Mouse (Mus musculus) regulatory T cell (primary cell): ENCODE measurements around the gene Abhd5.

Experiments
- in situ Hi-C: fragments of 300-600 bp; cut with MboI, MseI; formaldehyde crosslinking; loops from one replicate; pipeline ENCODE4 v1.15.1; 2025; ENCODE audit warnings: high pct_unique_total_duplicates

Gene Abhd5

DNA sequence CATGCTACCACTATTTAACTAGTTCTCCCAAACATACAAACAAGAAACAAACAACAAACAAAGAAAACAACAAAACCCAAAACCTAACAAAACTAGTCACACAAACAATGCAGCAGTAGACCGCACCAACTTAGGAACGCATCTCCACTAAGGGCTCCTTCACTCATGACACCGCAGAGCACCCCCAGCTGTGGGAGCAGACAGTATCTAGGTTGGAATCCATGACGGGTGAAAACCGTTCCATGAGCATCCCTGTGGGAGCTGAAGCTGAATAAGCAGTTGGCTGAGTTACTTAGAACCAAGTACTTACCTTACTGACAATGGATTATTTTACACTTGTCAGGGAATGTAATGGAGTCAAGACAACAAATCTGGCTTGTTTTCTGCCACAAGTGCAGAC, 5.3 kb upstream of the Abhd5 start:
- in situ Hi-C loops, result no loop called here

DNA sequence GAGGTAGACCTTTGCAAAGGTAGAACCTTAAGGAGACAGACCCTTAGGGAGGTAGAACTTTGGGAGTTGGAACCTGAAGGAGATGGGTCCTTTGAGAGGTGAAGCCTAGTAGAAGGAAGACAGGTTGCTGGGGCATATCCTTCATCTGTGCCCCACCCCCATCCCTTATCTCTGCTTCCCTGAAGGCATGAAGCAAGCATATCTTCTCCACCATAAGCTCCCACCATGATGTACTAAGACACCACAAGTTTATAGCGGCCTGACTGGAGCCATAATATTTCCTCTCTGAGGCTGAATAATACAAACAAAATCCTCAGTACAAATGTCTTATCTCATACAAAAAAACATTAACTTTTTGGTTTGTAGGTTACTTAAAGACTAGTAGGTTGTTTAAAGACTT, 3.5 kb upstream of the Abhd5 start:
- in situ Hi-C loops, result no loop called here

DNA sequence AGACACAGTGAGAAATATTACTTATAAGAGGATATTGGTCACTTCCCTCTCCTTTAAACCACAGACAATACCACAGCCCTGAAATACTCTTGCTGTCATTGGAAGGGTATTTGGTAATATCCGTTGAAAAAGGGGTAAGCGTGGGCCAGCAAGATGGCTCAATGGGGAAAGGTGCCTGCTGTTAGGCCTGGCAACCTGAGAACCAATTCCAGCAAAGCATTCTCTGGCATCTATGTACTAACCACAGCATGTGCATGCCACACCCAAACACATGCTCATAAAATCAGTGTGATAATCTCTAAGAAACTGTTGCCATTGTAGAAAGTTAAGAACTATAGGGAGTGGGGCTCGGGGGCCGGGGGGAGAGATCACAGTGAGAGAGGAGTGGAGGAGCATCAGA, 2.1 kb upstream of the Abhd5 start:
- in situ Hi-C loops, result no loop called here

DNA sequence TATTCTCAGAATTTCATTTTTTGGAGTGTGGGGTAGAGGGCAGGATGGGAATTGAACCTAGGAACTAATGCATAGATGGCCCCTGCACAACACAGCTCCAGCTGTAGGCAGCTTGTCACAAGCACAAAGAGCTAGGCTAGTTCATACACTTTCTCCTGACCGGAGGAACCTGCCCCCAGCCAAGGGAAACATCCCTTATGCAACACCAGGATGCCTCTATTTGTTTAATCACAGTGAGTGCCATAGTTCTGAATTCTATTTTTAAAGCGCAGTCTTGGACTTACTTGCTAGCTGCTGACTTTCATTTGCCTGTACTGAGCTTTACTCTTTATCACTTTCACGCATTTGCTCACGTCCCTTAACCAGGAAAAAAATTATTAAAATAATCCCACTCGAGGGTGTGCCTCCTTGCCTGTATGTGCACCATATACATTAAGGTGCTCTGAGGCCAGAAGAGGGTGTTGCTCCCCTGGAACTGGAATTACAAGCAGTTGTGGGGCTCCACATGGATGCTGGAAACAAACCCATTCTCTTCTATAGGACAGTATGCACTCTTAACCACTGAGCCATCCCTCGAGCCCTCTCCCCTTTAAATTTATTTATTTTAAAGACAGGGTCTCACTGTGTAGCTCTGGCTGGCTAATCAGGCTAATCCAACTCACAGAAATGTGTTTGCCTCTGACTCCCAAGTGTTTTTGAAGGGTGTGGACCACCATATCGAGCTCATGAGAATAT, 845 bp upstream of the Abhd5 start:
- in situ Hi-C loops, result no loop called here

DNA sequence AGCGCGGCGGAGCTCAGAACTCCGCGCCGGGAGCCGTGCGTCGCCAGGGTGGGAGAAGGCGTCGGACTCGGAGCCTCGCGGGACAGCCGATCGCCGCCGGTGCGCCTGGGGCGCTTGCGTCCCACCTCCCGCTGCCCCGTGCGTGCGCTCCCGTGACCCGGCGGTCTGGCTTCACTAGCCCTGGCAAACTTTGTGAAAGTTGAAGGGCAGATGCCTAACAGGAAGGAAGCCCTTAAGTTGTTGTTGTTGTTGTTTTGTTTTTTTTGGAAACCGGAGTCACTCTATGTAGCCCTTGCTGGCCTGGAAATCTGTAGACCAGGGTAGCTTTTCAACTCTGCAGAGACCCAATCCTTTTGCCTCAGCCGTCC, 601 bp downstream of the Abhd5 start:
- in situ Hi-C loops, result no loop called here

DNA sequence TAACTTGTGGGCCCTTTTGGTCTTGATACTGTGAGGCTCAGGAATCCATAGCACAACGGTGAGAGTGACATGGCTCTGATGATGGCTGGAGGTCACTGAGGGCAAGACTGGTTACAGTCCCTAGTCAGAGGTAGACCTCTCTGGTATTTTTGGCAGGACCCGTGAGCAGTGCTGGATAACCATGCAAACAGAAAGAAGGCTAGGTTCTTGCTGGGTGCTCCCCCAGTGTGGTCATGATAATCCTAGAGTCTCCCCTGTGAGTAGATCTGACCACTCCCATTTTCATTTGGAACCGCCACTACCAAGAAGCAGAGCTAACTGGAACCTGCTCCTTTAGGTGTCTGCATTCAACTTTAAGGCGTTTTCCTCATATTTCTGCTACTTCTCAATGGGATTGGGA, 1.5 kb downstream of the Abhd5 start:
- in situ Hi-C loops, result no loop called here

DNA sequence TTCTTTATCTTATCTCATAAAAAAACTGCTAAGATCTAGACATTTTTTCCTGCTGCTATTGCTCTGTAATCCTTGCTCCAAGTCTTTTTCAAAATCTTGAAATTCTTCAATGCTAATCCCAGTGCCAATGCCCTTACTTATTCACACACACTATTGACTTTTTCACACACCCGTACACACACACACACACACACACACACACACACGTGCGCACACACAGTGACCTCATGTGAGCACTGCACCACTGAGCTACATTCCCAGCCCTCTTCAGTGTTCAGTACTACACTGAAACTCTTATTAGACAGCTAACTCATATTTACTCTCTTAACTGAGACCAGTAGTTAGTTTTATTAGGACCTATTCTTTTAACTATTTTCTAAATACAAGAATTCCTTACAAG, 2.8 kb downstream of the Abhd5 start:
- in situ Hi-C loops, result no loop called here

DNA sequence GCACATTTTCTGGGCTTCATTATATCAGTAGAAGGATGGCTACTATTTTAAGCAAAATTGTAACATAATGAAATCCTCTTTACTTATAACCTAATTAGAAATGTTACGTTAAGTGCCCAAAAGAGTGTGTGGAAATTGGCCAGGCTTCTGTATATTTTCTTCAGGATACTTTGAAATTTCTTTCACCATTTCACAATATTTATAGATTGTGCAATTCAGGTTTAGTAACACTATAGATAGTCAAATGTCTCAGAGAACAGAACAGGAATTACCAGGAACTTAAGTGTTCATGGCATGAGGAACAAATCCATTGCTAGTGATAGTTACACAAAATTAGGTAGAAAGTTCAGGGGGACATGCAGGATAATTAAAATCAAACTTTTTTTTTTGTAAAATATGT, 5.7 kb downstream of the Abhd5 start:
- in situ Hi-C loops, result no loop called here

DNA sequence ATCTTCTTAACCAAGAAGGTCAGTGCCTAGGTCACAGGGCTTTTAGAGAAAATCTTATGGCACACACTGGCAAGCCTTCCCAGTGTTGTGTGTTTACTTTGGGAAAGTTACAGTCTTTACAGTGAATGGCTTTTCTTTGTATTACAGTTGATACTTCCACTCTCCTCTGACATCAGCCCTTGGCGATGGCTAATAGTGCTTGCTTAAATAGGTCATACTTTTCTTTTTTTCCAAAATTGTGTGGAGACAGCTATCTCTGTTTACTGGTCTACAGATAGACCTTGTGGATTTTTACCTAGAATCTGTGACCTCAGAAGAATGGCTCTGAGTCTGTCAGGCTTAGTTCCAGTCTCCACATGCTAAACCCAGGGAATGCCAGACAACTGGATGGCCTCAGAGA, 6.2 kb downstream of the Abhd5 start:
- in situ Hi-C loops, result no loop called here

DNA sequence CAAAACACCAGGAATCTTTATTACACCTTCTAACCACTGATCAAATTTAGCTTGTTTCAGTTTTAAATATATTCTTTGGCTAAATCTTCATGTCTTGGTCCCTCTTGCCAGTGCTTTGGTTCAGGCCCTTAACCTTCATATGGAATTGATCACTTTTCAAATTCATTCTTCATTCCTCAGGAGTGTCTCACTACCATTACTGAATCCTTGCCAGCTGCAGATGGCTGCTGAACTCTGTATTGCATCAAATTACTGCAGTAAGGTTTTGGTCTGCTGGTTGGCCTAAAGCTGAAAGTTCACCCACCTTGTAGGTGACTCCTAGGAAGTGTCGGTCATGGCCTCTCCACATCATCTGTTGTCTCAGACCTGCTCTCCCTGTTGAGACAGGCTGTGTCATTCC, 12.8 kb downstream of the Abhd5 start:
- in situ Hi-C loops, result no loop called here

DNA sequence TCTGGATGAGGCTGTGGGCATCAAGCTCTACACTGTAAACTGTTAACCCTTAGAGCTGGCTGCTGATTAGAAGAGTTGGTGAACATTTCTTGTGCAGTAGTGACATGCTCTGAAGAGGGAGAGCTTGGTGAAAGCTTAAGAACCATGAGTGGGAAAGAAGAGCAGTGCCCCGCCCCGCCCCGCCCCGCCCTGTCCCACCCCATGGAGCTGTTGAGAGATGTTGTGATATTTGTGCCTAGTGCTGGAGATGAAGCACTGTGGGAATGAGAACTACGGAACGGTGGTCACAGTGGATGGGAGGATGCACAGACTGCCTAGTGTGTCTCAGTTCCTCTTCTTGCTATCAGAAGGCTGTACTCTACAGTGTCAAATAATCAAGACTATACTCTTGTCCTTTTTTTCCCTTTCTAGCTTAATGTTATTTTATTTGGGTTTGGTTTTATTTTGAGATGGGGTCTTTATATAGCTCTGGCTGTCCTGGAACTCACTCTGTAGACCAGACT, 18.9 kb downstream of the Abhd5 start:
- in situ Hi-C loops, result no loop called here

DNA sequence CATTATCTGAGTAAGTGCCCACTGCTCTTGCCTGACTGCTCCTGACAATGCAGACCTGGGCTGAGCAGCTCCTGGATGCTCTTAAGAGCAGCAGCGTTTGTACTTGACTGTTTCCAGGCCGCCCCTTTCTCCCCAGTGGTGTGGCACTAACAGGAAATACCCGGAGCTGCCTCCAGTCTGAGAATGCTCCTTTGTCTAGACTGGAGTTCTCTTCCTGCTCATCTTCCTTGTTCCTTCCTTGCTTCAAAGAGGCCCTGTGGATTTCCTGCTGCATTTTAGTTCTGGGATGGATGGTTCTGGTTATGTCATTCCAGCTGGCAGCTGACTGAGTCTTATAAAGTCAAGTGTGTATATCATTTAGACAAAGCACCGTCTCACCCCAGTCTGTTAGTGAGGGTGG, 21.1 kb downstream of the Abhd5 start:
- in situ Hi-C loops, result no loop called here

DNA sequence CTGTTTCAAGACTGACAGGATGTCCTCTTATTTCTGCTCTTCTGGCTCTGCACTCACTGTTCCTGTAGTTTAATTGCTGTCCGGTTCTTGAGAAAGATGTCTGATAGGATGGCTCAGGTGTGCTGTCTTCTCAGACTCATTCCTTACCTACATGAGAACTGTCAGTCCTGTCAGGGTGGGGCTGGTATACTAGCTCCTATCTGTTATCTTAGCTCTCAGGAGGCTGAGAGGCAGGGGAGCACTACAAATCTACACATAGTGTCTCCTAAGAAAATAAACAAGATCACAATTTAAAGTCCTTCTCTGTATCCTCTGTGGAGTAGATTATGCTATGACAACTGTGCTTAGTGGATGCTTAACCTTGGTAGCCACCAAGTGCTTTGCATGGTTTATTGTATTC, 21.6 kb downstream of the Abhd5 start:
- in situ Hi-C loops, result no loop called here

DNA sequence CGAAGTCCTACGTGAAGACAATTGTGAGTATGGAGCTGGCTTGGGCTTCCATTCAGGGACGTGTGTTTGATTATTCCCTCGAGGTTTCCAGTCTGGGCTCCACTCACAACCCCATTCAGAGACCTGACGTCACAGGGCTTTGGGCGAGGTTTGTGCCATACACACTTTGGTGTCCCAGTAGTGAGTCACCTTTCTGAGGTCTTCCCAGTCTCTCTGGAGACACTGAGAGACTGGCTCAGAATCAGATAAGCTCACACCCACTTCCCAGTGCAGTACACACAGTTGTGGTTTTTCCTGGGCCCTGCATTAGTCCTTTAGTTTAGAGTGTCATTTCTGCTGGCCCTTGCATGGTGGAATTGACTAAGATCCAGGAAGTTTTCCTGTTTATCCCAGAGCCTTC, 27.6 kb downstream of the Abhd5 start:
- in situ Hi-C loops, result no loop called here

DNA sequence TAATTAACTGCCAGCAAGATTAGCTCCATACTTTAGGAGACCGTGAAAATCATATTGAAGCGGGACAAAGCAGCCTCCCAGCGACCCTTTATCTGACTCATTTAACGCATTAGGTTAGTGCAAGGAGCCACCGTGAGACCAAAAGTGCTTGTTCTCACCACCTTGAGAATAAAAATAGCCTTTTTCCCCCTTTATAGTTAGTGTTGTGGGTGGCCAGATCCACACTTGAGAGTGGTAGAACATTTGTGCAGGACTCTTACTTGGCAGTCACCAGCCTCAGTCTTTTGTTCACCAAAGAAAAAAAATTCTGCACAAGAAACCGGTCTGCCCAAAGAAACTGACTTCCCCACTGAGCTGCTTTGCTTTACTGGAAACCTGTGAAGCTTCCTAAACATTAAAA, 29.6 kb downstream of the Abhd5 start:
- in situ Hi-C loops, result loop anchor here (10.0 kb wide), 1 partner anchor 1776 kb away; no protein-coding TSS in a partner anchor

DNA sequence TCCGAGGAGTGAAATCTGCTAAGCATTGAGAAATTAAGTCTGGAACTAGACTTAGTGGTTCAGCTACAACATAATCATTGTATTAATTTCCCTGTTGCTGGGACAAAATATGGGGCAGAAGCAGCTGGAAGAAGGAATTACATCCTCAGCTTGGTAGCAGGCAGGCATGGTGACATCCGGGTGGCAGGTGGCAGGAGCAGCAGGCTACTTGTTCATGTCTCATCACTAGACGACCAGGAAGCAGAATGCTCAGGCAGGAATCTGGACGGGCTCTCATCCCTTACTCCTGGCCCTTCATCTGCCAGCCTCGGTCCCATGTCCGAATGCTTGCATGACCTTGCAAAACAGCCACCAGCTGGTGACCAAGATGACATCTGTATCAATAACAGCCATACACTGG, 30.6 kb downstream of the Abhd5 start:
- in situ Hi-C loops, result loop anchor here (10.0 kb wide), 1 partner anchor 1777 kb away; no protein-coding TSS in a partner anchor

DNA sequence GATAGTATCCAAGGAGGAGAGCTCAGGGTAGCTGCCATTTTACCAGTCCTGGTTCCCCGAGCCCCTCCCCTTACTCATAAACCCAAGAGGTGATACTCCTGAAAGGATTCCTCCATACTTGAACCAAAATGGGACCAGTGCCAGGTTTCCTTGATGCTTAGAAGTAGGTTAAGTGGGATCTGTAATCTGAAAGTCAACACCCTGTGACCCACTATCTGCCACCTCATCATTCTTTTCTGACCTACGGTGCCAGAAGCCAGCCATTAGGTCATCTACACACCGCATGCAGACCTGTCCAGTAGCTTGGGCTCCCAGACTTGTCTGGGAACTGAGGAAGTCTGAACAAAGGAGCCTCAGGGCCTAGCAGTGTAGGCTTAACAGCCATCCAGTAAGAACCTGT, 34.6 kb downstream of the Abhd5 start:
- in situ Hi-C loops, result loop anchor here (10.0 kb wide), 1 partner anchor 1781 kb away; no protein-coding TSS in a partner anchor

DNA sequence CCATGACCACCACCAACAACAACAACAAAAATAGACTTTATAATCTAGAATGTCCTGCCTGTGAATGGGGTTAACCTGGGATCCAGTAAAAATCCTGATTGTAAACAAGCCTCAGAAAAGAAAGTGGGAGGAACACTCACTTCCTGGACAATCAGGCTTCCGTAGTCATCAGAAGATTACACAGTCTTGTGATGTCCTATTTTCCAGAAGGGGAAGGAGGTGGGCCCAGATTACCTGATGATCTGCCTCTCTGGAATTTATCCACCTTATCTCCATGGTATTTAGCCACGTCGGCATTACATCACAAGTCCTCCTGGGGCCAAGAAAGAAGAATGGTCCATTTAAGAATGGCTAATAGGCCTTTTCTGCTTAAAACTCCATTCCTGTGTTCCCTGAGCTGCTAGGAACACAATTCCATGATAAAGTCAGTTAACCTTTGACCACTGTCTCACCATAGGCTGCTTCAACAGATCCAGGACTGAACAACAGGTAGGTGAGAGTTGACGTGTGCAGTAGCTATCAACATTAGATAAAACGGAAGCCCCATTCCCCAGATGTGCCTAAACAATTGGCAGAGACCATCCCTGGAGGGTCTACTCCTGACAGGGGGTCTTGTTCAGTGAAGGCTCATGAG, 38.0 kb downstream of the Abhd5 start:
- in situ Hi-C loops, result loop anchor here (10.0 kb wide), 1 partner anchor 1785 kb away; no protein-coding TSS in a partner anchor

DNA sequence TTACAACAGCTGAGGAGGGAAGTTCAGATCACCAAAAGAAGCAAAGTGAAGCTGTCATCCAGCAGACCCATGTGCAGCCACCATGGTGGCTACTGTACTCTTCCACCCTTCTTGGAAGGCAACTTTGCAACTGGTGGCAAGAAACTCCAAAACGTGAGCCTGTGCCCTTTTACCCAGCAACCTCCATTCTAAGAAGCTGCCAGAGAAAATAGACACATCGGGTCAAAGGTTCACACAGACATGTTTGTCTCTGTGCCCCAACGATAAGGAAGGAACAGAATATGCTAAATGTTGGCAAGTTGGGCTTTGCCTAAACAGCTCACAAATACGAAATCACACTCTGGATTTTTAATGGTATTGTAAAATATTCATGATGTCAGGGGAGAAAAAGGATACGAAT, 44.4 kb downstream of the Abhd5 start:
- in situ Hi-C loops, result no loop called here

DNA sequence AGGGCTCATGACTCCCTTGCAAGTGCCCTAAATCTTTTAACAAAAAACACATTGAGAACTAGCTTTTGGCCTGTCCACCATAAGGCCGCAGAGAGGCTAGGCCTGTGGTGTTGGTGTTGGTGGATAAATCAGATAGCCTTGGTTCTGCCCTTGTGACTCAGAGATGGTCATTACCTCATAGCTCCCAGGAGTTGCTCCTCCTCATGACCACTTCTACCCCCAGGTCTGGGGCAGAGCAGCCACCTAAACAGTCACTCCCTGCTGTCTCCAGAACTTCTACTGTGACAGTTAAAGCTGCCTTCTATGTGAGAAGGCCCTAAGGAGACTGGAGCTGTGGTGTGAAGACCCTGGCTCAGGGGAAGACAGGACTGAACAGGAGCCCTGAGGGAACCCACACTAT, 45.7 kb downstream of the Abhd5 start:
- in situ Hi-C loops, result no loop called here

DNA sequence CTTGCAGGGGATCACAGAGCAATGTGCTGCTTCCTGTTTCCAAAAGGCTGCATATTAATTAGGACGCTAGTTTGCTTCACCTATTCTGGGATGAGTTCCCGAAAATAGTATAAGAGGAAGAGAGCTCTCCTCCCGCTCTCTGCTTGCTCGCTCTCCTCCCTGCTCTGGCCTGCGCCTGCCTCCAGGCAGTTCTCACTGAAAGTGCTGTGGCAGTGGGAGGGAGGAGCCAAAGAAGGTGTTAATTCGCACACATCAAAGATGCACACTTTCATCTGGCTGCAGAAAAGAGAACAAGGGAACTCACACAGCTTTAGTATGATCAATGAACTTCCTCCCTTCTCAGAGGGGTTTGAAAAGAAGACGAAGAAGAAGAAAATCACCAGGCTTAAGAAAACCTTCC, 47.3 kb downstream of the Abhd5 start:
- in situ Hi-C loops, result no loop called here

DNA sequence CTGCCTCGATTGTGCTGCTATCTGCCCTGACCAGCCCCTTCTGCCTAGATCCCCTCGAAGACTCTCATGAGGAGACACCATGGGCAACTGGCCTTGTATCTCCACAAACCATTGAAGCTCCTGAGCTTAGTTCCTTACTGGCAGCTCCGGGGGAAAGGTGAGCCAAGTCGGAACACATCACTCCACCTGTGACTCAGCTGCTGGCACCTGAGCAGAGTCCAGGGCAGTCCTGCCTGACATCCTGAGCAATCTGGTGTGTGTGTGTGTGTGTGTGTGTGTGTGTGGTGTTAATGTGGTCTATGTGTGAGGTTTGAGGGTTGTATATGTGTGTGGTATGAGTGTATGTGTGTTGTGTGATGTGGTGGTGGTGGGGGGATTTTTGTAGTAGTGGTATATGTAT, 49.8 kb downstream of the Abhd5 start:
- in situ Hi-C loops, result no loop called here

DNA sequence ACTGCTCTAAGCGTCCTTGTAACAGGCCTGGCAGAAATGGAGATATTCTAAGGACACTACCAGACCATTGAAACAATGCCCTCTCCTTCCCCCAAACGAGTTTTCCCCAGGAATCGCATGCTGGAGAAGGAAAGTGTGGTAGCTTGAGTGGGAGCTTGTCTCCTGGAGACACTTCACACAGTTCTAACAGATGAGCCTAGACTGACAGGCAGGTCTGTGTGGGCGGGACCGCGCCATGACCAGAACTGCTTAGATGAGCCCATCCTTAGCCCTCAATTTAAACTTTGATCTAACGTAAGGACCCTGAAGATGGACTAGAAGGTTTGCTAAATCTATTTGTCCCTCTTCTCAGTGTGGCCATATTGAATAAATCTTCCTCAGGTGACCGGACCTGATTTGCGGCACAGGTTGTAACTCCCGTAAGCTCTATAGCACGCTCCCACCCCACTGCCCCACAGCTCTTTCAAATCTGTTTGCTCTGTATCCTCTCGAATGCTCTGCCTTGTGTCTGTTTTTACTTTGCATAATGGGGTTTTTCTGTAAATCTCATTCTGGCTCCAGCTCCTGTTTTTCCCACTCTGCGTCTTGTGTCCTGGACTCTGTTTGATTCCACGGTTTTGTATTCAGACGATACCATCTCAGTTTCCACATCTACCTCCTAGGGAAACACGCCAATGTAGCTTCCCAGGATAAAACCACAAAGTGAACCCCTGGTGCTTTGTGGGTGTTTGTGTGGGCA, 59.2 kb downstream of the Abhd5 start:
- in situ Hi-C loops, result no loop called here
